In the genomic region with DNA sequence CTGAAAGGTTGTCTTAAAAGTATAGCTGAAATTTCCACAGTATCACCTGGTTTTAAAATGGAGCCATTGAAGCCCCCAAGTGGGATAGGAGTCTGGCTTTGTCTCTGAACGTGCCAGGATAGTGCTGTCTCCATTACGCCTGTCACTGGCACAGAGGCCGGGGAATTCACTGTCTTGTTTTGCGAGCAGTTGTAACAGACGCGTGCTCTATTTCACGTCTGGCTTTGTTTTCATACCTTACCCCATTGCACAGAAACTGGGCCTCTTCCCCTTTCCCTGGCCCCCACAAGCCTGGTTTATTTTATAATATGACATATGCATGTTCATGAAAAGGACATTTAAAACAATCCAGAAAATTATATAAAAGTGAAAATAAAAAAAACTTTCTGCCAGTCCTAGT, we compare ENCODE assay signal across 18 mouse cellular contexts.
DNase-seq lines count a peak whose midpoint lies in the region; ATAC-seq and TF ChIP-seq lines count a peak whose summit lies in the region.
"Had no signal": no experiment of that assay in that cellular context is flagged by ENCODE, and none has a peak within 500 bp of the region (broad histone marks: within the 10 kb centered on the region; RNA-seq: fewer than 3 reads in every experiment).

No protein-coding gene starts in this region.

- H3K36me3 ChIP-seq in forebrain, postnatal 0 days (ENCODE audit: insufficient read depth), result no peaks in the 10 kb centered on the region
- no peaks in the 10 kb centered on the region for H3K36me3 ChIP-seq in forebrain, embryonic 13.5 days (ENCODE audit: poor library complexity, severe bottlenecking)
- H3K36me3 ChIP-seq: embryonic facial prominence, embryonic 10.5 days; embryonic facial prominence, embryonic 12.5 days had no signal

- H3K27ac ChIP-seq in forebrain, postnatal 0 days (ENCODE audit: low read depth, low read length), result no peak overlapping the region
- no peak overlapping the region for H3K27ac ChIP-seq in forebrain, embryonic 13.5 days
- H3K27ac ChIP-seq in layer of hippocampus, adult 2 months, result peak overlapping the region; percentile 83
- H3K27ac ChIP-seq in cortical plate, adult 2 months (ENCODE audit: insufficient read depth, low read length), result peak overlapping the region; percentile 48; the same call in 1 of the 2 replicates
- H3K27ac ChIP-seq: embryonic facial prominence, embryonic 10.5 days; embryonic facial prominence, embryonic 12.5 days had no signal

- DNase-seq in forebrain, postnatal 0 days, result peak; percentile 24
- DNase-seq in layer of hippocampus, adult 2 months (ENCODE audit: low spot score in 2 of 2), result no peak
- DNase-seq in layer of hippocampus, adult 9-10 months (ENCODE audit: low spot score), result no peak
- DNase-seq in kidney, postnatal 36 days, result no peak
- DNase-seq: adrenal gland, adult 2 months; adrenal gland, postnatal 10 days; adrenal gland, postnatal 25 days; cerebellum, adult 11 months; cerebellum, adult 18-20 months; cerebellum, adult 9-10 months; cerebellum, postnatal 10 days; cerebellum, postnatal 25 days had no signal

- no peak for TF ChIP-seq POLR2A in cortical plate, adult 2 months (IDR thresholded peaks at IDR 0.05; ENCODE audit: extremely low read depth, insufficient read depth, low read length)

- H3K4me2 ChIP-seq in forebrain, postnatal 0 days (ENCODE audit: low read depth), result no peak overlapping the region
- H3K4me2 ChIP-seq in forebrain, embryonic 13.5 days, result no peak overlapping the region
- H3K4me2 ChIP-seq: embryonic facial prominence, embryonic 12.5 days had no signal

- no peaks in the 10 kb centered on the region for H3K4me1 ChIP-seq in forebrain, postnatal 0 days (ENCODE audit: insufficient read depth)
- H3K4me1 ChIP-seq in forebrain, embryonic 13.5 days, result no peaks in the 10 kb centered on the region
- peaks cover 8% of the 10 kb centered on the region for H3K4me1 ChIP-seq in cortical plate, adult 2 months (ENCODE audit: control insufficient read depth, insufficient read depth, low read length)
- H3K4me1 ChIP-seq: embryonic facial prominence, embryonic 10.5 days; embryonic facial prominence, embryonic 12.5 days had no signal

- H3K27me3 ChIP-seq in forebrain, postnatal 0 days (ENCODE audit: insufficient read depth, low read length), result no peaks in the 10 kb centered on the region
- H3K27me3 ChIP-seq in forebrain, embryonic 13.5 days, result no peaks in the 10 kb centered on the region
- H3K27me3 ChIP-seq: embryonic facial prominence, embryonic 12.5 days had no signal

- no peak overlapping the region for H3K9ac ChIP-seq in forebrain, postnatal 0 days
- H3K9ac ChIP-seq in forebrain, embryonic 13.5 days, result no peak overlapping the region
- H3K9ac ChIP-seq: embryonic facial prominence, embryonic 12.5 days had no signal

- no peak overlapping the region for H3K4me3 ChIP-seq in forebrain, postnatal 0 days (ENCODE audit: low read depth, low read length)
- no peak overlapping the region for H3K4me3 ChIP-seq in forebrain, embryonic 13.5 days
- no peak overlapping the region for H3K4me3 ChIP-seq in layer of hippocampus, adult 2 months
- H3K4me3 ChIP-seq in cortical plate, adult 2 months (ENCODE audit: insufficient read depth, low read length), result no peak overlapping the region
- H3K4me3 ChIP-seq: embryonic facial prominence, embryonic 10.5 days; embryonic facial prominence, embryonic 12.5 days had no signal

- no peak for ATAC-seq in forebrain, postnatal 0 days
- no peak for ATAC-seq in forebrain, embryonic 13.5 days
- ATAC-seq: forebrain, embryonic 14.5 days; forebrain, embryonic 16.5 days had no signal

- WGBS in forebrain, postnatal 0 days, result 63% methylated on average over 7 of the region's 7 CpGs
- 91% methylated on average over 7 of the region's 7 CpGs for WGBS in forebrain, embryonic 13.5 days

- no peak for TF ChIP-seq CTCF in forebrain, postnatal 0 days (IDR thresholded peaks at IDR 0.05; ENCODE audit: low read depth)
- no peak for TF ChIP-seq CTCF in layer of hippocampus, adult 2 months (conservative IDR thresholded peaks at IDR 0.05)
- TF ChIP-seq CTCF in cortical plate, adult 2 months (IDR thresholded peaks at IDR 0.05; ENCODE audit: extremely low read depth, insufficient read depth, low read length), result no peak

- H3K9me3 ChIP-seq in forebrain, postnatal 0 days (ENCODE audit: low read length), result no peaks in the 10 kb centered on the region
- H3K9me3 ChIP-seq in forebrain, embryonic 13.5 days (replicated peaks), result no peaks in the 10 kb centered on the region
- H3K9me3 ChIP-seq: embryonic facial prominence, embryonic 10.5 days; embryonic facial prominence, embryonic 12.5 days had no signal

Comparison
In these comparisons a context has a peak if more than half of its experiments do, and no peak if none do; other contexts are left out.
1. H3K27ac ChIP-seq: peak in layer of hippocampus, adult 2 months (single experiment) and cortical plate, adult 2 months (single experiment); none in forebrain, postnatal 0 days (single experiment) and forebrain, embryonic 13.5 days (single experiment).